Mouse (Mus musculus) kidney, postnatal 4 days (tissue): ENCODE data around the gene Arhgap35.

Experiments
- DNase-seq, 2 experiments: peaks; one replicate each; pipeline ENCODE4 v3.0.0; 2021; ENCODE audit warnings: mixed read lengths in 2 of 2

Gene Arhgap35

GRCm38 (mm10) chr7:16519310-16519709, 95.5 kb downstream of the Arhgap35 start:
- no peak for DNase-seq

- no peak for DNase-seq
Observed at GRCm38 (mm10) chr7:16517198-16517597, 97.6 kb downstream of the Arhgap35 start.

GRCm38 (mm10) chr7:16507284-16507683, 107.5 kb downstream of the Arhgap35 start:
- DNase-seq, result peak; percentile 77 to 84

- no peak for DNase-seq
Observed at GRCm38 (mm10) chr7:16505226-16505593, 109.6 kb downstream of the Arhgap35 start.

- no peak for DNase-seq
Observed at GRCm38 (mm10) chr7:16504573-16505225, 110.1 kb downstream of the Arhgap35 start.

GRCm38 (mm10) chr7:16501571-16501970, 113.2 kb downstream of the Arhgap35 start:
- DNase-seq, result no peak

- DNase-seq, result no peak
Observed at GRCm38 (mm10) chr7:16499671-16500104, 115.1 kb downstream of the Arhgap35 start.

GRCm38 (mm10) chr7:16496260-16496659, 118.5 kb downstream of the Arhgap35 start:
- no peak for DNase-seq

GRCm38 (mm10) chr7:16493361-16493760, 121.4 kb downstream of the Arhgap35 start:
- DNase-seq, result peak; percentile 76 to 80

- no peak for DNase-seq
Observed at GRCm38 (mm10) chr7:16492211-16492610, 122.6 kb downstream of the Arhgap35 start.

GRCm38 (mm10) chr7:16491759-16492158, 123.0 kb downstream of the Arhgap35 start:
- DNase-seq, result peak; percentile 78 to 84

GRCm38 (mm10) chr7:16489948-16490347, 124.8 kb downstream of the Arhgap35 start:
- peak; percentile 55 to 65 for DNase-seq

- no peak for DNase-seq
Observed at GRCm38 (mm10) chr7:16488816-16489215, 126.0 kb downstream of the Arhgap35 start.

- no peak for DNase-seq
Observed at GRCm38 (mm10) chr7:16477628-16478027, 137.2 kb downstream of the Arhgap35 start, which contains the start of gene Npas1. Npas1 (minus strand) TSS chr7:16477728.

- DNase-seq, result peak; percentile 66 to 75
Observed at GRCm38 (mm10) chr7:16476600-16476989, 138.2 kb downstream of the Arhgap35 start.

- DNase-seq, result no peak
Observed at GRCm38 (mm10) chr7:16475764-16476599, 138.8 kb downstream of the Arhgap35 start.

- DNase-seq, result peak in 1 of 2 experiments; percentile 24
Observed at GRCm38 (mm10) chr7:16475321-16475720, 139.5 kb downstream of the Arhgap35 start.

GRCm38 (mm10) chr7:16474445-16474844, 140.3 kb downstream of the Arhgap35 start:
- DNase-seq, result peak; percentile 46 to 54

GRCm38 (mm10) chr7:16473847-16474246, 140.9 kb downstream of the Arhgap35 start:
- DNase-seq, result no peak

GRCm38 (mm10) chr7:16472116-16472709, 142.6 kb downstream of the Arhgap35 start:
- DNase-seq, result no peak

- peak; percentile 34 to 41 for DNase-seq
Observed at GRCm38 (mm10) chr7:16471549-16471948, 143.2 kb downstream of the Arhgap35 start.

GRCm38 (mm10) chr7:16468115-16468514, 146.7 kb downstream of the Arhgap35 start:
- DNase-seq, result no peak

GRCm38 (mm10) chr7:16466565-16466964, 148.2 kb downstream of the Arhgap35 start:
- peak; percentile 35 to 38 for DNase-seq

- no peak for DNase-seq
Observed at GRCm38 (mm10) chr7:16465568-16465967, 149.2 kb downstream of the Arhgap35 start.
